Mouse (Mus musculus) C2C12 (cell line): ENCODE measurements at regions not wholly inside any gene's neighbourhood (a gene's known extent, or its start where the extent isn't known, plus 50 kb on each side); places are given as distances from the start of the nearest gene placed in this dataset.

ENCODE experiments used
- CTCF ChIP-seq: IDR thresholded peaks from one replicate; pipeline ENCODE4 v1.5.1; 2011; ENCODE audit not compliant: control insufficient read depth, insufficient read depth, insufficient read length
- FOSL1 ChIP-seq: IDR thresholded peaks from one replicate; pipeline ENCODE4 v1.8.0; 2011; ENCODE audit warnings: mild to moderate bottlenecking, low read length; ENCODE audit not compliant: poor library complexity, insufficient read depth, severe bottlenecking
- USF1 ChIP-seq: IDR thresholded peaks from one replicate; pipeline ENCODE4 v1.6.1; 2011; ENCODE audit warnings: low read depth, mild to moderate bottlenecking, control low read depth, moderate library complexity

GRCm38 (mm10) chr11:22621868-22622267 is 110.0 kb downstream of the Tmem17 start:
- TF ChIP-seq CTCF (no peak), FOSL1 (no peak), USF1 (no peak)
